Mouse (Mus musculus) erythroblast, embryonic 14.5 days (primary cell): ENCODE measurements around the gene Sec24d.

Experiments
- GATA1 ChIP-seq: IDR thresholded peaks from 2 replicates; pipeline ENCODE4 v1.6.1; 2012; ENCODE audit warnings: low read length, inconsistent platforms, mixed read lengths
- TAL1 ChIP-seq: IDR thresholded peaks from 3 replicates; pipeline ENCODE4 v1.6.1; 2012; ENCODE audit warnings: low read length, inconsistent platforms, mixed read lengths

GRCm38 (mm10) chr3:123298283-123298682 is 31.0 kb downstream of the Sec24d start:
- TF ChIP-seq GATA1 (no peak), TAL1 (no peak)
